Mouse (Mus musculus) large intestine, adult 2 months (tissue): ENCODE data around the gene Golga4. TPM values are rescaled to one million over a fixed set of nuclear protein-coding genes. Genes with fewer than 3 reads are reported as not detected.

Experiments
- DNase-seq: peaks from one replicate; pipeline ENCODE4 v3.0.0-alpha.2; 2012; ENCODE audit warnings: low read depth, low spot score
- WGBS: fragments of 180-500 bp; shearing (Covaris S2); methylation state at CpG from one replicate; pipeline ENCODE4 v1.1.7; 2018; 5-methylcytosine and 5-hydroxymethylcytosine counted together
- polyA plus RNA-seq: library from polyadenylated mRNA; depleted of rRNA; stranded (reverse); fragments of >200 nt; gene quantifications from 2 replicates; pipeline ENCODE4 v1.2.3, GENCODE M21; 2012

The Golga4 gene
- polyA plus RNA-seq, 1 experiment, result 17.0 TPM

- WGBS, result 1% methylated on average over 28 of the region's 28 CpGs
- DNase-seq, result no peak
Observed at GRCm38 (mm10) chr9:118488138-118488895, 17.8 kb upstream of the Golga4 start.

- 5% methylated on average over 20 of the region's 20 CpGs for WGBS
- DNase-seq, result no peak
Observed at GRCm38 (mm10) chr9:118488896-118489578, 17.0 kb upstream of the Golga4 start.

GRCm38 (mm10) chr9:118489579-118490019 lies 16.5 kb upstream of the Golga4 start:
- WGBS, result under 1% methylated on average over 16 of the region's 16 CpGs
- no peak for DNase-seq

GRCm38 (mm10) chr9:118491195-118491594 lies 14.9 kb upstream of the Golga4 start:
- DNase-seq, result no peak
- 86% methylated on average over 4 of the region's 4 CpGs for WGBS

- WGBS, result 64% methylated on average over 8 of the region's 8 CpGs
- no peak for DNase-seq
Observed at GRCm38 (mm10) chr9:118492932-118493698, 13.0 kb upstream of the Golga4 start.

GRCm38 (mm10) chr9:118494106-118494505 lies 12.0 kb upstream of the Golga4 start:
- WGBS, result 96% methylated on average over 5 of the region's 5 CpGs
- DNase-seq, result no peak

- no peak for DNase-seq
- 93% methylated on average over 3 of the region's 3 CpGs for WGBS
Observed at GRCm38 (mm10) chr9:118495933-118496332, 10.1 kb upstream of the Golga4 start.

- 27% methylated on average over 3 of the region's 3 CpGs for WGBS
- peak; percentile 81 for DNase-seq
Observed at GRCm38 (mm10) chr9:118496952-118497351, 9.1 kb upstream of the Golga4 start.

- WGBS, result 74% methylated on average over 7 of the region's 7 CpGs
- no peak for DNase-seq
Observed at GRCm38 (mm10) chr9:118498061-118498460, 8.0 kb upstream of the Golga4 start.

GRCm38 (mm10) chr9:118500963-118501362 lies 5.1 kb upstream of the Golga4 start:
- no peak for DNase-seq
- 82% methylated on average over 6 of the region's 6 CpGs for WGBS

- 59% methylated on average over 3 of the region's 3 CpGs for WGBS
- no peak for DNase-seq
Observed at GRCm38 (mm10) chr9:118504656-118505055, 1.4 kb upstream of the Golga4 start.

- under 1% methylated on average over 57 of the region's 57 CpGs for WGBS
- no peak for DNase-seq
Observed at GRCm38 (mm10) chr9:118506404-118507231, 551 bp downstream of the Golga4 start.

- 70% methylated on average over 6 of the region's 6 CpGs for WGBS
- no peak for DNase-seq
Observed at GRCm38 (mm10) chr9:118507552-118507951, 1.5 kb downstream of the Golga4 start.

- 77% methylated on average over 7 of the region's 7 CpGs for WGBS
- DNase-seq, result no peak
Observed at GRCm38 (mm10) chr9:118508601-118509000, 2.5 kb downstream of the Golga4 start.

GRCm38 (mm10) chr9:118510941-118511690 lies 5.0 kb downstream of the Golga4 start:
- 63% methylated on average over 15 of the region's 15 CpGs for WGBS
- DNase-seq, result no peak

GRCm38 (mm10) chr9:118512681-118513233 lies 6.7 kb downstream of the Golga4 start:
- DNase-seq, result no peak
- WGBS, result 20% methylated on average over 3 of the region's 3 CpGs

- 86% methylated on average over 6 of the region's 6 CpGs for WGBS
- no peak for DNase-seq
Observed at GRCm38 (mm10) chr9:118515476-118515875, 9.4 kb downstream of the Golga4 start.

GRCm38 (mm10) chr9:118516162-118516561 lies 10.1 kb downstream of the Golga4 start:
- DNase-seq, result no peak
- 79% methylated on average over 3 of the region's 3 CpGs for WGBS
